Mouse (Mus musculus) small intestine, adult 2 months (tissue): ENCODE results near the gene Cd69.

Experiments
- CTCF ChIP-seq: fragments of 200-500 bp; IDR thresholded peaks from 2 replicates; pipeline ENCODE4 v1.5.1; 2012; ENCODE audit warnings: low read depth, mild to moderate bottlenecking, control low read depth, inconsistent platforms, low read length, moderate library complexity, mixed read lengths; ENCODE audit not compliant: insufficient replicate concordance, insufficient read length; ENCODE audit errors: extremely low read depth
- POLR2A ChIP-seq: fragments of 200-500 bp; IDR thresholded peaks from 2 replicates; pipeline ENCODE4 v1.6.1; 2012; ENCODE audit warnings: low read depth, mild to moderate bottlenecking, control low read depth, inconsistent platforms, low read length, moderate library complexity

DNA sequence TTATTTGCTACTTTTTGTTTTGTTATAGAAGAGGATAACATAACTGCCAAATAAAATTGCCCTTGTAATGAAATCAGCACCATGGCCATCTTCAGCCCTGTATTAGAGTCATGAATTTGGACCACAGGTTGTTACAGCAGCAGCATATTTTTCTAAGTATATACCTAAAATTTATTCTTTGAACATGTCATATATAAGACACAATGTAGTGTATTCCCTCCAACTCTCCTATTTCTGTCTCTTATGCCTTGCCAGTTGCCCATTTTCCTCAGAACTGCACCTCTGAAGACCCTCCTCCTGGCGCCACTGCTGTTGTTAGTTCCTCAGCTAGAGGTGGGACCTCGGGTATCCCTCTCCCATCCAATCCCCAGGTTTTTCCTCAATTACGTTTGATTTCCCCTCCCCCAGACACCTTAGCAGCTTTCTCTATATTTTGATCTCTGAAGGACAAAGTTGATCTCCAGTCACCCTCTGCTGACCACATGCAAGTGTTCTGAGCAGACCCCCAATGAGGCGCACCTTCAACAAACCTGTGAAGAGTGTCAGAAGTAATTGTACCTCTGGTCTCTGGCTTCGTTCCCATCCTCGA is 41.8 kb downstream of the Cd69 start:
- TF ChIP-seq CTCF (no peak), POLR2A (no peak)
